Mouse (Mus musculus) lung, embryonic 15.5 days (tissue): ENCODE data around the gene Ten1. TPM values are rescaled to one million over a fixed set of nuclear protein-coding genes. Genes with fewer than 3 reads are reported as not detected.

Experiments used
- ATAC-seq: fragments of 200-750 bp; cut with Nextera tagmentation; 2 replicates; pipeline ENCODE4 v1.8.0; 2017; ENCODE audit warnings: moderate number of reproducible peaks, borderline replicate concordance; ENCODE audit not compliant: low FRiP score, low TSS enrichment; ENCODE audit errors: extremely low read depth
- H3K27ac ChIP-seq: fragments of 300-500 bp; sonication (generic); 2 replicates; pipeline ENCODE4 v1.5.1; 2015; ENCODE audit warnings: moderate library complexity, mild to moderate bottlenecking, inconsistent platforms
- H3K27me3 ChIP-seq: fragments of 300-500 bp; sonication (generic); 2 replicates; pipeline ENCODE4 v1.6.1; 2015; ENCODE audit warnings: inconsistent platforms
- H3K36me3 ChIP-seq: fragments of 300-500 bp; sonication (generic); 2 replicates; pipeline ENCODE4 v1.6.1; 2015; ENCODE audit warnings: inconsistent platforms
- H3K4me1 ChIP-seq: fragments of 300-500 bp; sonication (generic); 2 replicates; pipeline ENCODE4 v1.6.1; 2015; ENCODE audit warnings: inconsistent platforms
- H3K4me2 ChIP-seq: fragments of 300-500 bp; sonication (generic); 2 replicates; pipeline ENCODE4 v1.6.1; 2015; ENCODE audit warnings: inconsistent platforms, mild to moderate bottlenecking, moderate library complexity
- H3K4me3 ChIP-seq: fragments of 300-500 bp; sonication (generic); 2 replicates; pipeline ENCODE4 v1.5.1; 2015; ENCODE audit warnings: mild to moderate bottlenecking, inconsistent platforms
- H3K9ac ChIP-seq: fragments of 300-500 bp; sonication (generic); 2 replicates; pipeline ENCODE4 v1.6.1; 2015; ENCODE audit warnings: inconsistent platforms
- H3K9me3 ChIP-seq: fragments of 300-500 bp; sonication (generic); 2 replicates; pipeline ENCODE4 v1.6.1; 2016; ENCODE audit warnings: inconsistent platforms
- WGBS: fragments of 180-500 bp; shearing (Covaris S2); methylation state at CpG from one replicate; pipeline ENCODE4 v1.1.7; 2015; 5-methylcytosine and 5-hydroxymethylcytosine counted together
- polyA plus RNA-seq: library from polyadenylated mRNA; unstranded; fragments of >200 nt; fragmentation: Nextera tagmentation; extraction: Ambion mirVana; gene quantifications from 2 replicates; pipeline ENCODE4 v1.2.1, GENCODE M21; 2015

Ten1 gene
- polyA plus RNA-seq, 1 experiment from 2014 or later, result 77.5 TPM

GRCm38 (mm10) chr11:116198132-116198531 is 523 bp upstream of the Ten1 start:
- peak overlapping the region; percentile 65 for H3K9ac ChIP-seq
- no peak for ATAC-seq
- H3K4me3 ChIP-seq, result peak overlapping the region; percentile 56
- WGBS, result 16% methylated on average over 13 of the region's 13 CpGs
- H3K4me2 ChIP-seq, result peak overlapping the region; percentile 75
- H3K4me1 ChIP-seq, result peaks cover 15% of the 10 kb centered on the region
- peak overlapping the region; percentile 90 for H3K27ac ChIP-seq
- H3K36me3 ChIP-seq, result peaks cover 5% of the 10 kb centered on the region; the same call in 1 of the 2 replicates
- no peaks in the 10 kb centered on the region for H3K27me3 ChIP-seq
- no peaks in the 10 kb centered on the region for H3K9me3 ChIP-seq

DNA sequence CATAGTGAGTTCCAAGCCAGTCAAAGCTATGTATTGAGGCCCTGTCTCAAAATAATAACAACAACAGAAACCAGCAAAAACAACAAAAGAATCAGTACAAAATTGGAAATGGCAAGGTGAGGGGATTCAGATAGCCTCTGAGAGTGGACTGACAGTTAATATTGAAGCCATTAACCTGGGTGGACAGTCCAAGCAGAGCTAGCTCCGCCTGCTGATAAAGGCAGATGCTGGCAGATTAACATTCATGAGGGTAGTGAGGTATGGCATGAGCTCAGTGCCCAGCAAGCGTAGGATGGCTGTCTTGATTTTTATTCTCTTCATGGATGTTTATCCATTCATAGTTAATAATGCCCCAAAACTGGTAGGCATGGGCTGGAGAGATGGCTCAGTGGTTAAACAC is 2.5 kb downstream of the Ten1 start:
- Histone ChIP-seq H3K36me3 (peaks cover 8% of the 10 kb centered on the region), H3K27ac (no peak overlapping the region), H3K9ac (no peak overlapping the region), H3K4me3 (no peak overlapping the region), H3K4me2 (no peak overlapping the region), H3K4me1 (peaks cover 15% of the 10 kb centered on the region), H3K27me3 (no peaks in the 10 kb centered on the region), H3K9me3 (no peaks in the 10 kb centered on the region)
- no peak for ATAC-seq
- WGBS, result 85% methylated on average over 2 of the region's 2 CpGs

GRCm38 (mm10) chr11:116203150-116203549 is 4.5 kb downstream of the Ten1 start:
- no peak overlapping the region for H3K9ac ChIP-seq
- peaks cover 18% of the 10 kb centered on the region for H3K36me3 ChIP-seq
- no peak overlapping the region for H3K4me3 ChIP-seq
- H3K4me2 ChIP-seq, result no peak overlapping the region
- H3K27ac ChIP-seq, result no peak overlapping the region
- 89% methylated on average over 3 of the region's 3 CpGs for WGBS
- peaks cover 7% of the 10 kb centered on the region for H3K4me1 ChIP-seq
- no peak for ATAC-seq
- no peaks in the 10 kb centered on the region for H3K9me3 ChIP-seq
- H3K27me3 ChIP-seq, result no peaks in the 10 kb centered on the region

- Histone ChIP-seq H3K4me1 (no peaks in the 10 kb centered on the region), H3K4me2 (no peak overlapping the region), H3K36me3 (peaks cover 18% of the 10 kb centered on the region), H3K4me3 (no peak overlapping the region), H3K9me3 (no peaks in the 10 kb centered on the region), H3K27me3 (no peaks in the 10 kb centered on the region), H3K27ac (no peak overlapping the region), H3K9ac (no peak overlapping the region)
- WGBS, result 72% methylated on average over 4 of the region's 4 CpGs
- ATAC-seq, result no peak
Measured at GRCm38 (mm10) chr11:116206678-116207077, 8.0 kb downstream of the Ten1 start.

GRCm38 (mm10) chr11:116208660-116209059 is 10.0 kb downstream of the Ten1 start:
- H3K36me3 ChIP-seq, result peaks cover 18% of the 10 kb centered on the region
- H3K27me3 ChIP-seq, result no peaks in the 10 kb centered on the region
- no peak for ATAC-seq
- no peaks in the 10 kb centered on the region for H3K4me1 ChIP-seq
- H3K9ac ChIP-seq, result no peak overlapping the region
- no peak overlapping the region for H3K27ac ChIP-seq
- WGBS, result 79% methylated on average over 3 of the region's 3 CpGs
- no peaks in the 10 kb centered on the region for H3K9me3 ChIP-seq
- H3K4me2 ChIP-seq, result no peak overlapping the region
- H3K4me3 ChIP-seq, result no peak overlapping the region

GRCm38 (mm10) chr11:116209257-116209656 is 10.6 kb downstream of the Ten1 start:
- 68% methylated on average over 8 of the region's 8 CpGs for WGBS
- no peak overlapping the region for H3K9ac ChIP-seq
- H3K4me2 ChIP-seq, result no peak overlapping the region
- peaks cover 18% of the 10 kb centered on the region for H3K36me3 ChIP-seq
- H3K27me3 ChIP-seq, result no peaks in the 10 kb centered on the region
- no peaks in the 10 kb centered on the region for H3K4me1 ChIP-seq
- ATAC-seq, result no peak
- H3K9me3 ChIP-seq, result no peaks in the 10 kb centered on the region
- no peak overlapping the region for H3K4me3 ChIP-seq
- H3K27ac ChIP-seq, result no peak overlapping the region

GRCm38 (mm10) chr11:116210696-116211095 is 12.0 kb downstream of the Ten1 start:
- Histone ChIP-seq H3K9ac (no peak overlapping the region), H3K4me3 (no peak overlapping the region), H3K9me3 (no peaks in the 10 kb centered on the region), H3K4me1 (no peaks in the 10 kb centered on the region), H3K27me3 (no peaks in the 10 kb centered on the region), H3K27ac (no peak overlapping the region), H3K4me2 (no peak overlapping the region), H3K36me3 (peaks cover 10% of the 10 kb centered on the region)
- 67% methylated on average over 5 of the region's 5 CpGs for WGBS
- ATAC-seq, result no peak

DNA sequence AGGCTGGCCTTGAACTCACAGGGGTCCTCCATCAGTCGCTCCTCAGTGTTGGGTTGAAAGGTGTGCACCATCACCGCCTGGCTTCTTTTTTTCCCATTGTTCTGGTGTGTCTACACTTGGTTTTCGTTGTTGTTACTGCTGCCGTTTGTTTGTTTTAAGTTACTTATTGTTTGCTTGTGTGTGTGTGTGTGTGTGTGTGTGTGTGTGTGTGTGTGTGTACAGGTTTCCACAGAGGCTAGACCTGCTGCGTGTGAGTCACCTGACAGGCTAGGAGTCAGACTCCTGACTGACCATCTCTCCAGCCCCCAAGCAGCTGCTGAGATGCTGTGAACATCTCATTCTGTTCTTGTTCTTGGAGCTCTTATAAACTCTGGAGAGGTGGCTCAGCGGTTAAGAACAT is 14.2 kb downstream of the Ten1 start:
- no peaks in the 10 kb centered on the region for H3K27me3 ChIP-seq
- H3K4me3 ChIP-seq, result no peak overlapping the region
- ATAC-seq, result no peak
- no peaks in the 10 kb centered on the region; the same call in 1 of the 2 replicates for H3K36me3 ChIP-seq
- H3K4me2 ChIP-seq, result no peak overlapping the region
- no peaks in the 10 kb centered on the region for H3K9me3 ChIP-seq
- no peak overlapping the region for H3K9ac ChIP-seq
- peaks cover 6% of the 10 kb centered on the region for H3K4me1 ChIP-seq
- no peak overlapping the region for H3K27ac ChIP-seq
- 86% methylated on average over 6 of the region's 6 CpGs for WGBS

GRCm38 (mm10) chr11:116213877-116214510 is 15.3 kb downstream of the Ten1 start:
- H3K27me3 ChIP-seq, result no peaks in the 10 kb centered on the region
- 70% methylated on average over 13 of the region's 13 CpGs for WGBS
- ATAC-seq, result no peak
- peaks cover 17% of the 10 kb centered on the region for H3K4me1 ChIP-seq
- no peaks in the 10 kb centered on the region for H3K9me3 ChIP-seq
- H3K36me3 ChIP-seq, result no peaks in the 10 kb centered on the region; the same call in 1 of the 2 replicates
- H3K4me3 ChIP-seq, result no peak overlapping the region
- H3K9ac ChIP-seq, result no peak overlapping the region
- no peak overlapping the region for H3K4me2 ChIP-seq
- no peak overlapping the region for H3K27ac ChIP-seq

- WGBS, result 73% methylated on average over 7 of the region's 7 CpGs
- no peak for ATAC-seq
- H3K4me1 ChIP-seq, result peaks cover 28% of the 10 kb centered on the region
- no peak overlapping the region for H3K9ac ChIP-seq
- H3K9me3 ChIP-seq, result no peaks in the 10 kb centered on the region
- H3K4me3 ChIP-seq, result no peak overlapping the region
- no peak overlapping the region for H3K4me2 ChIP-seq
- H3K36me3 ChIP-seq, result no peaks in the 10 kb centered on the region; the same call in 1 of the 2 replicates
- H3K27me3 ChIP-seq, result no peaks in the 10 kb centered on the region
- H3K27ac ChIP-seq, result no peak overlapping the region
Measured at GRCm38 (mm10) chr11:116215181-116215580, 16.5 kb downstream of the Ten1 start.

DNA sequence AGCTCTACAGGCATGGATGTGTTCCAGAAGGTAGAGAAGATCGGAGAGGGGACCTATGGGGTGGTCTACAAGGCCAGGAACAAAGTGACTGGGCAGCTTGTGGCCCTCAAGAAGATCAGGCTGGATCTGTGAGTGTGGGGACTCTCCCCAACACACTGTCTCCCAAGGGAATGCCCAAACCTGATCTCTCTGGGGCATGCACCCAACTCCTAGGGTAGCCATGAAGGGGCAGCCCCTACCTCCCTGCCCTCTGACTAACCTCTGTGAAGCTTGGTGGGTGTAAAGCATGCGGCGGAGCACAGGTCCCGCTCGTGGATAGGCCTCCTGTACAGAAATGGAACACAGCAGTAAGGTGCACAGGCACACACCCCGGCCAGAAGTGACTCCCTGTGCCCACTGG is 17.3 kb downstream of the Ten1 start:
- 88% methylated on average over 6 of the region's 6 CpGs for WGBS
- Histone ChIP-seq H3K36me3 (no peaks in the 10 kb centered on the region; the same call in 1 of the 2 replicates), H3K27ac (no peak overlapping the region), H3K9me3 (no peaks in the 10 kb centered on the region), H3K9ac (no peak overlapping the region), H3K27me3 (peaks cover 6% of the 10 kb centered on the region), H3K4me1 (peaks cover 28% of the 10 kb centered on the region), H3K4me2 (no peak overlapping the region), H3K4me3 (no peak overlapping the region)
- no peak for ATAC-seq

- Histone ChIP-seq H3K4me2 (no peak overlapping the region), H3K27me3 (peaks cover 12% of the 10 kb centered on the region), H3K36me3 (no peaks in the 10 kb centered on the region; the same call in 1 of the 2 replicates), H3K4me1 (peaks cover 28% of the 10 kb centered on the region), H3K9ac (no peak overlapping the region), H3K27ac (no peak overlapping the region), H3K4me3 (no peak overlapping the region), H3K9me3 (no peaks in the 10 kb centered on the region)
- WGBS, result 66% methylated on average over 11 of the region's 11 CpGs
- no peak for ATAC-seq
Measured at GRCm38 (mm10) chr11:116216549-116216948, 17.9 kb downstream of the Ten1 start.
